Mouse (Mus musculus) lung, embryonic 15.5 days (tissue): Measurements from ENCODE around the gene Per3. TPM values are rescaled to one million over a fixed set of nuclear protein-coding genes. Genes with fewer than 3 reads are reported as not detected.

Source experiments
- ATAC-seq: fragments of 200-750 bp; cut with Nextera tagmentation; 2 replicates; pipeline ENCODE4 v1.8.0; 2017; ENCODE audit warnings: moderate number of reproducible peaks, borderline replicate concordance; ENCODE audit not compliant: low FRiP score, low TSS enrichment; ENCODE audit errors: extremely low read depth
- H3K27ac ChIP-seq: fragments of 300-500 bp; sonication (generic); 2 replicates; pipeline ENCODE4 v1.5.1; 2015; ENCODE audit warnings: moderate library complexity, mild to moderate bottlenecking, inconsistent platforms
- H3K27me3 ChIP-seq: fragments of 300-500 bp; sonication (generic); 2 replicates; pipeline ENCODE4 v1.6.1; 2015; ENCODE audit warnings: inconsistent platforms
- H3K36me3 ChIP-seq: fragments of 300-500 bp; sonication (generic); 2 replicates; pipeline ENCODE4 v1.6.1; 2015; ENCODE audit warnings: inconsistent platforms
- H3K4me1 ChIP-seq: fragments of 300-500 bp; sonication (generic); 2 replicates; pipeline ENCODE4 v1.6.1; 2015; ENCODE audit warnings: inconsistent platforms
- H3K4me2 ChIP-seq: fragments of 300-500 bp; sonication (generic); 2 replicates; pipeline ENCODE4 v1.6.1; 2015; ENCODE audit warnings: inconsistent platforms, mild to moderate bottlenecking, moderate library complexity
- H3K4me3 ChIP-seq: fragments of 300-500 bp; sonication (generic); 2 replicates; pipeline ENCODE4 v1.5.1; 2015; ENCODE audit warnings: mild to moderate bottlenecking, inconsistent platforms
- H3K9ac ChIP-seq: fragments of 300-500 bp; sonication (generic); 2 replicates; pipeline ENCODE4 v1.6.1; 2015; ENCODE audit warnings: inconsistent platforms
- H3K9me3 ChIP-seq: fragments of 300-500 bp; sonication (generic); 2 replicates; pipeline ENCODE4 v1.6.1; 2016; ENCODE audit warnings: inconsistent platforms
- WGBS: fragments of 180-500 bp; shearing (Covaris S2); methylation state at CpG from one replicate; pipeline ENCODE4 v1.1.7; 2015; 5-methylcytosine and 5-hydroxymethylcytosine counted together
- polyA plus RNA-seq: library from polyadenylated mRNA; unstranded; fragments of >200 nt; fragmentation: Nextera tagmentation; extraction: Ambion mirVana; gene quantifications from 2 replicates; pipeline ENCODE4 v1.2.1, GENCODE M21; 2015

Gene Per3
- 7.6 and 8.3 TPM in 2 replicates for polyA plus RNA-seq

- Histone ChIP-seq H3K27me3 (no peaks in the 10 kb centered on the region), H3K4me2 (peak within 1 kb of the TSS; percentile 96), H3K9ac (peak within 1 kb of the TSS; percentile 51), H3K27ac (peak within 1 kb of the TSS; percentile 71), H3K4me3 (peak within 1 kb of the TSS; percentile 48), H3K4me1 (peaks cover 12% of the 10 kb centered on the region; the same call in 1 of the 2 replicates), H3K9me3 (no peaks in the 10 kb centered on the region), H3K36me3 (peaks cover 20% of the 10 kb centered on the region)
- ATAC-seq, result peak; percentile 99
- WGBS, result under 1% methylated on average over 77 of the region's 79 CpGs
Observed at GRCm38 (mm10) chr4:151044037-151044943, at the start of gene Per3. Gene Per3, minus strand, starts transcription at chr4:151044665.

- Histone ChIP-seq H3K9ac (no peak within 1 kb of the TSS), H3K36me3 (no peaks in the 10 kb centered on the region), H3K27me3 (no peaks in the 10 kb centered on the region), H3K27ac (no peak within 1 kb of the TSS), H3K4me1 (no peaks in the 10 kb centered on the region), H3K4me3 (no peak within 1 kb of the TSS), H3K9me3 (no peaks in the 10 kb centered on the region), H3K4me2 (no peak within 1 kb of the TSS)
- ATAC-seq, result no peak
- WGBS, result 79% methylated on average over 7 of the region's 7 CpGs
Observed at GRCm38 (mm10) chr4:151089270-151089669, 44.8 kb upstream of the Per3 start, which contains the start of gene Gm13090. Gene Gm13090, plus strand, starts transcription at chr4:151089570.

- H3K27me3 ChIP-seq, result no peaks in the 10 kb centered on the region
- no peaks in the 10 kb centered on the region for H3K9me3 ChIP-seq
- no peaks in the 10 kb centered on the region for H3K4me1 ChIP-seq
- ATAC-seq, result no peak
- H3K27ac ChIP-seq, result no peak overlapping the region
- no peak overlapping the region for H3K4me2 ChIP-seq
- no peak overlapping the region for H3K4me3 ChIP-seq
- no peak overlapping the region for H3K9ac ChIP-seq
- H3K36me3 ChIP-seq, result no peaks in the 10 kb centered on the region
- 79% methylated on average over 14 of the region's 14 CpGs for WGBS
Observed at GRCm38 (mm10) chr4:151088819-151089218, 44.4 kb upstream of the Per3 start.

GRCm38 (mm10) chr4:151087358-151087757 is 42.9 kb upstream of the Per3 start:
- no peak overlapping the region for H3K9ac ChIP-seq
- H3K4me1 ChIP-seq, result no peaks in the 10 kb centered on the region
- no peaks in the 10 kb centered on the region for H3K9me3 ChIP-seq
- no peak overlapping the region for H3K4me3 ChIP-seq
- H3K36me3 ChIP-seq, result no peaks in the 10 kb centered on the region
- no peaks in the 10 kb centered on the region for H3K27me3 ChIP-seq
- H3K4me2 ChIP-seq, result no peak overlapping the region
- 97% methylated on average over 1 of the region's 1 CpGs for WGBS
- no peak overlapping the region for H3K27ac ChIP-seq
- no peak for ATAC-seq

- Histone ChIP-seq H3K9ac (no peak overlapping the region), H3K4me2 (no peak overlapping the region)
- WGBS, result 78% methylated on average over 5 of the region's 5 CpGs
Observed at GRCm38 (mm10) chr4:151083027-151083426, 38.6 kb upstream of the Per3 start.

GRCm38 (mm10) chr4:151081977-151082376 is 37.5 kb upstream of the Per3 start:
- WGBS, result 89% methylated on average over 13 of the region's 13 CpGs
- Histone ChIP-seq H3K27me3 (no peaks in the 10 kb centered on the region), H3K9me3 (no peaks in the 10 kb centered on the region), H3K36me3 (no peaks in the 10 kb centered on the region), H3K9ac (no peak overlapping the region), H3K27ac (no peak overlapping the region), H3K4me3 (no peak overlapping the region), H3K4me2 (no peak overlapping the region), H3K4me1 (no peaks in the 10 kb centered on the region)
- no peak for ATAC-seq

More at GRCm38 (mm10) chr4:151083027-151083426, 38.6 kb upstream of the Per3 start:
- Histone ChIP-seq H3K36me3 (no peaks in the 10 kb centered on the region), H3K4me3 (no peak overlapping the region), H3K4me1 (no peaks in the 10 kb centered on the region), H3K27me3 (no peaks in the 10 kb centered on the region), H3K9me3 (no peaks in the 10 kb centered on the region), H3K27ac (no peak overlapping the region)
- no peak for ATAC-seq

GRCm38 (mm10) chr4:151081355-151081754 is 36.9 kb upstream of the Per3 start:
- no peak for ATAC-seq
- Histone ChIP-seq H3K36me3 (no peaks in the 10 kb centered on the region), H3K4me3 (no peak overlapping the region), H3K27me3 (no peaks in the 10 kb centered on the region), H3K4me1 (no peaks in the 10 kb centered on the region), H3K4me2 (no peak overlapping the region), H3K9ac (no peak overlapping the region), H3K27ac (no peak overlapping the region), H3K9me3 (no peaks in the 10 kb centered on the region)
- WGBS, result 70% methylated on average over 2 of the region's 2 CpGs

GRCm38 (mm10) chr4:151074817-151075216 is 30.4 kb upstream of the Per3 start:
- Histone ChIP-seq H3K4me3 (no peak overlapping the region), H3K27ac (no peak overlapping the region)
- 89% methylated on average over 15 of the region's 15 CpGs for WGBS

GRCm38 (mm10) chr4:151073108-151073744 is 28.8 kb upstream of the Per3 start:
- 46% methylated on average over 13 of the region's 13 CpGs for WGBS
- Histone ChIP-seq H3K27me3 (no peaks in the 10 kb centered on the region), H3K36me3 (no peaks in the 10 kb centered on the region), H3K27ac (no peak overlapping the region), H3K4me2 (no peak overlapping the region), H3K9me3 (no peaks in the 10 kb centered on the region), H3K9ac (no peak overlapping the region), H3K4me1 (no peaks in the 10 kb centered on the region), H3K4me3 (no peak overlapping the region)
- peak; percentile 46; the same call in 1 of the 2 replicates for ATAC-seq

More at GRCm38 (mm10) chr4:151074817-151075216, 30.4 kb upstream of the Per3 start:
- Histone ChIP-seq H3K27me3 (no peaks in the 10 kb centered on the region), H3K4me2 (no peak overlapping the region), H3K9ac (no peak overlapping the region), H3K9me3 (no peaks in the 10 kb centered on the region), H3K4me1 (no peaks in the 10 kb centered on the region), H3K36me3 (no peaks in the 10 kb centered on the region)
- no peak for ATAC-seq

GRCm38 (mm10) chr4:151070962-151071361 is 26.5 kb upstream of the Per3 start:
- Histone ChIP-seq H3K36me3 (no peaks in the 10 kb centered on the region), H3K9me3 (no peaks in the 10 kb centered on the region), H3K27me3 (no peaks in the 10 kb centered on the region), H3K4me2 (no peak overlapping the region), H3K27ac (no peak overlapping the region), H3K4me1 (no peaks in the 10 kb centered on the region), H3K9ac (no peak overlapping the region), H3K4me3 (no peak overlapping the region)
- ATAC-seq, result no peak
- 74% methylated on average over 7 of the region's 7 CpGs for WGBS

- Histone ChIP-seq H3K4me3 (no peak overlapping the region), H3K36me3 (no peaks in the 10 kb centered on the region), H3K9me3 (no peaks in the 10 kb centered on the region), H3K27me3 (no peaks in the 10 kb centered on the region), H3K9ac (no peak overlapping the region), H3K27ac (no peak overlapping the region), H3K4me1 (no peaks in the 10 kb centered on the region), H3K4me2 (no peak overlapping the region)
- ATAC-seq, result no peak
- WGBS, result 60% methylated on average over 4 of the region's 4 CpGs
Observed at GRCm38 (mm10) chr4:151068751-151069150, 24.3 kb upstream of the Per3 start.

GRCm38 (mm10) chr4:151059566-151059965 is 15.1 kb upstream of the Per3 start:
- WGBS, result 98% methylated on average over 4 of the region's 4 CpGs
- no peak overlapping the region for H3K27ac ChIP-seq
- no peak overlapping the region for H3K9ac ChIP-seq
- no peak overlapping the region for H3K4me2 ChIP-seq
- 0 out of 2 replicates have a peak, but pooled peaks cover 3% of the 10 kb centered on the region for H3K9me3 ChIP-seq
- no peaks in the 10 kb centered on the region for H3K27me3 ChIP-seq
- H3K36me3 ChIP-seq, result peaks cover 6% of the 10 kb centered on the region
- no peak overlapping the region for H3K4me3 ChIP-seq
- ATAC-seq, result no peak
- H3K4me1 ChIP-seq, result peaks cover 11% of the 10 kb centered on the region; the same call in 1 of the 2 replicates
